Mouse (Mus musculus): ENCODE data around the gene Pcsk2. TPM values are rescaled to one million over a fixed set of nuclear protein-coding genes. Genes with fewer than 3 reads are reported as not detected.

Pcsk2 gene
- polyA plus RNA-seq, 1 experiment: not detected

DNA sequence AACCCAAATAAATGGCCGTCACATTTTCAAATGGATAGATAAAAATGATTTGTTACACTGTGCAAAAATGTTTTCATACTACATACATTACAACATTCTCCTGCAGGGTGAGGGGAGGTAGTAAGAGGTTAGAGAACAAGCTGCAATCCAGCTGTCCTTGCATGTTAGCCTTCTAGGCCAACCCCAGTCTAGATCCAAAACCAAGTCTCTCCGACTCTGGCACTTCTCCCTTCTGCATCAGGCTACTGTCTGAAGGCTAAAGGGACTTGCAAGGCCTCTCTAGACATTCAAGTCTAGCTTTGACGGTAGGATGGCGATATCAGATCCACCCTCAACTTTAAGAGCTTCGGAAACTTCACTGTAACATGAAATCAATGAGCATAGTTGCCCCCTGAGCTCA, 196.5 kb downstream of the Pcsk2 start:
- no peak for DNase-seq (ENCODE audit: low read depth in 1 of 2, low spot score in 2 of 2)
- Histone ChIP-seq H3K27ac (ENCODE audit: insufficient read depth, low read length) (no peak overlapping the region), H3K36me3 (ENCODE audit: control insufficient read depth, insufficient read depth, low read length) (no peaks in the 10 kb centered on the region), H3K4me3 (ENCODE audit: extremely low read depth, insufficient read depth, insufficient read length) (no peak overlapping the region), H3K4me1 (ENCODE audit: control insufficient read depth, insufficient read depth, insufficient read length) (no peaks in the 10 kb centered on the region), H3K27me3 (ENCODE audit: control insufficient read depth, insufficient read depth, low read length) (no peaks in the 10 kb centered on the region)
- WGBS: 88% methylated on average over 5 of the region's 5 CpGs
- TF ChIP-seq CTCF (IDR thresholded peaks at IDR 0.05; ENCODE audit: extremely low read depth, insufficient read depth, insufficient read length, insufficient replicate concordance): no peak
- no peak for TF ChIP-seq POLR2A (IDR thresholded peaks at IDR 0.05; ENCODE audit: low read depth, low read length)

GRCm38 (mm10) chr2:143743081-143743480, 197.1 kb downstream of the Pcsk2 start:
- no peak for DNase-seq (ENCODE audit: low read depth in 1 of 2, low spot score in 2 of 2)
- H3K27me3 ChIP-seq (ENCODE audit: control insufficient read depth, insufficient read depth, low read length): no peaks in the 10 kb centered on the region
- whole genome bisulfite sequencing: 82% methylated on average over 4 of the region's 4 CpGs
- H3K27ac ChIP-seq (ENCODE audit: insufficient read depth, low read length): no peak overlapping the region
- H3K4me1 ChIP-seq (ENCODE audit: control insufficient read depth, insufficient read depth, insufficient read length): no peaks in the 10 kb centered on the region
- TF ChIP-seq CTCF (IDR thresholded peaks at IDR 0.05; ENCODE audit: extremely low read depth, insufficient read depth, insufficient read length, insufficient replicate concordance): no peak
- TF ChIP-seq POLR2A (IDR thresholded peaks at IDR 0.05; ENCODE audit: low read depth, low read length): no peak
- no peaks in the 10 kb centered on the region for H3K36me3 ChIP-seq (ENCODE audit: control insufficient read depth, insufficient read depth, low read length)
- H3K4me3 ChIP-seq (ENCODE audit: extremely low read depth, insufficient read depth, insufficient read length): no peak overlapping the region

GRCm38 (mm10) chr2:143752051-143752788, 206.3 kb downstream of the Pcsk2 start:
- H3K4me1 ChIP-seq (ENCODE audit: control insufficient read depth, insufficient read depth, insufficient read length): no peaks in the 10 kb centered on the region
- TF ChIP-seq CTCF (IDR thresholded peaks at IDR 0.05; ENCODE audit: extremely low read depth, insufficient read depth, insufficient read length, insufficient replicate concordance) (no peak), POLR2A (IDR thresholded peaks at IDR 0.05; ENCODE audit: low read depth, low read length) (no peak)
- no peak for DNase-seq (ENCODE audit: low read depth in 1 of 2, low spot score in 2 of 2)
- H3K27me3 ChIP-seq (ENCODE audit: control insufficient read depth, insufficient read depth, low read length): no peaks in the 10 kb centered on the region
- WGBS: 75% methylated on average over 9 of the region's 9 CpGs
- H3K4me3 ChIP-seq (ENCODE audit: extremely low read depth, insufficient read depth, insufficient read length): no peak overlapping the region
- H3K27ac ChIP-seq (ENCODE audit: insufficient read depth, low read length): no peak overlapping the region
- no peaks in the 10 kb centered on the region for H3K36me3 ChIP-seq (ENCODE audit: control insufficient read depth, insufficient read depth, low read length)

GRCm38 (mm10) chr2:143776448-143776847, 230.5 kb downstream of the Pcsk2 start:
- Histone ChIP-seq H3K36me3 (ENCODE audit: control insufficient read depth, insufficient read depth, low read length) (no peaks in the 10 kb centered on the region), H3K4me3 (ENCODE audit: extremely low read depth, insufficient read depth, insufficient read length) (no peak overlapping the region), H3K4me1 (ENCODE audit: control insufficient read depth, insufficient read depth, insufficient read length) (no peaks in the 10 kb centered on the region), H3K27me3 (ENCODE audit: control insufficient read depth, insufficient read depth, low read length) (no peaks in the 10 kb centered on the region), H3K27ac (ENCODE audit: insufficient read depth, low read length) (no peak overlapping the region)
- TF ChIP-seq CTCF (IDR thresholded peaks at IDR 0.05; ENCODE audit: extremely low read depth, insufficient read depth, insufficient read length, insufficient replicate concordance): no peak
- no peak for TF ChIP-seq POLR2A (IDR thresholded peaks at IDR 0.05; ENCODE audit: low read depth, low read length)
- DNase-seq (ENCODE audit: low read depth in 1 of 2, low spot score in 2 of 2): no peak
- WGBS: 9% methylated on average over 4 of the region's 4 CpGs

GRCm38 (mm10) chr2:143780310-143780709, 234.4 kb downstream of the Pcsk2 start:
- H3K4me1 ChIP-seq (ENCODE audit: control insufficient read depth, insufficient read depth, insufficient read length): no peaks in the 10 kb centered on the region
- DNase-seq (ENCODE audit: low read depth in 1 of 2, low spot score in 2 of 2): no peak
- no peak overlapping the region for H3K4me3 ChIP-seq (ENCODE audit: extremely low read depth, insufficient read depth, insufficient read length)
- TF ChIP-seq POLR2A (IDR thresholded peaks at IDR 0.05; ENCODE audit: low read depth, low read length) (no peak), CTCF (IDR thresholded peaks at IDR 0.05; ENCODE audit: extremely low read depth, insufficient read depth, insufficient read length, insufficient replicate concordance) (no peak)
- H3K27me3 ChIP-seq (ENCODE audit: control insufficient read depth, insufficient read depth, low read length): no peaks in the 10 kb centered on the region
- no peaks in the 10 kb centered on the region for H3K36me3 ChIP-seq (ENCODE audit: control insufficient read depth, insufficient read depth, low read length)
- no peak overlapping the region for H3K27ac ChIP-seq (ENCODE audit: insufficient read depth, low read length)
- WGBS: 85% methylated on average over 2 of the region's 2 CpGs

DNA sequence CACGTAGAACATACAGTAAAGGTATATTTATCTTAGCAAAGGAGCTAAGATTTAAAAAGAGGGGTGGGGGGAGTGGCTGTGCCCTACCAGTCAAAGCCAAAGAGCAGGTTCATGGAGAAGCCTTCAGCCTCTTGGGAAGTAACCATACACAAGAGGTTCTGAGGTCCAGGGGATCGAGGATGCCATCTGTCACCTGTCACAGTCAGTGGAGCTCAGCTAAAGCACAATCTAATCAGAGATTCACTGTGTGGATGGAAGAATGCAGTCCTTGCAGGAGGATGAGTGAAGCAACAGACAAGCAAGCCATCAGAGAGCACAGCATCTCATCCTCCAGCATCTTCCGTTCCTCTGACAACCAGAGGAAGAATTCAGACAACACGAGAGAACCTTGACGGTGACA, 244.0 kb downstream of the Pcsk2 start:
- no peaks in the 10 kb centered on the region for H3K36me3 ChIP-seq (ENCODE audit: control insufficient read depth, insufficient read depth, low read length)
- no peak for DNase-seq (ENCODE audit: low read depth in 1 of 2, low spot score in 2 of 2)
- 84% methylated on average over 5 of the region's 5 CpGs for WGBS
- TF ChIP-seq CTCF (IDR thresholded peaks at IDR 0.05; ENCODE audit: extremely low read depth, insufficient read depth, insufficient read length, insufficient replicate concordance) (no peak), POLR2A (IDR thresholded peaks at IDR 0.05; ENCODE audit: low read depth, low read length) (no peak)
- H3K4me3 ChIP-seq (ENCODE audit: extremely low read depth, insufficient read depth, insufficient read length): no peak overlapping the region
- H3K27me3 ChIP-seq (ENCODE audit: control insufficient read depth, insufficient read depth, low read length): no peaks in the 10 kb centered on the region
- H3K27ac ChIP-seq (ENCODE audit: insufficient read depth, low read length): no peak overlapping the region
- H3K4me1 ChIP-seq (ENCODE audit: control insufficient read depth, insufficient read depth, insufficient read length): no peaks in the 10 kb centered on the region

- no peak overlapping the region for H3K27ac ChIP-seq (ENCODE audit: insufficient read depth, low read length)
- no peaks in the 10 kb centered on the region for H3K36me3 ChIP-seq (ENCODE audit: control insufficient read depth, insufficient read depth, low read length)
- H3K27me3 ChIP-seq (ENCODE audit: control insufficient read depth, insufficient read depth, low read length): no peaks in the 10 kb centered on the region
- WGBS: 87% methylated on average over 4 of the region's 4 CpGs
- TF ChIP-seq CTCF (IDR thresholded peaks at IDR 0.05; ENCODE audit: extremely low read depth, insufficient read depth, insufficient read length, insufficient replicate concordance) (no peak), POLR2A (IDR thresholded peaks at IDR 0.05; ENCODE audit: low read depth, low read length) (no peak)
- H3K4me3 ChIP-seq (ENCODE audit: extremely low read depth, insufficient read depth, insufficient read length): no peak overlapping the region
- no peak for DNase-seq (ENCODE audit: low read depth in 1 of 2, low spot score in 2 of 2)
- H3K4me1 ChIP-seq (ENCODE audit: control insufficient read depth, insufficient read depth, insufficient read length): no peaks in the 10 kb centered on the region
Observed at GRCm38 (mm10) chr2:143795858-143796257, 249.9 kb downstream of the Pcsk2 start.
